Mouse (Mus musculus): ENCODE measurements around the gene Plb1.

The Plb1 gene

DNA sequence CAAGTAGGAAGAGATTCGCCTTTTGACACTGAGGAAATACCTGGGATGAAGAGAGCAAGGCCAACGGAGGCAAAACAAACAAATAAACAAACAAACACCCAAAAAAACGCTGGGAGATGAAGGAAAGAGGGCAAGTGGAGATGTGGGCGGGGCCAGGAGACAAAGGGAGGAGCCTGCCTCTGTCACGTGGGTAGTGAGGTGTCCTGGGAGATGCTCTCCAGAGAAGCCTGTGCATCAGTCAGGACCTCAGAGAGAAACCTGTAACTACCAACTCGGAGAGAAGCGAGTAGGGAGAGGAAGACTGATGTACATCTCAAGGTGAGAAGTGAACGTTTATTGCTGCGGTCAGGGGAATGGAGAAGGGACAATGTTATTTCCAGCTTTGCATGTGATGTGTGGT lies at the start of gene Plb1:
Plb1 (plus strand) TSS at position 235 of the 400 bp plus-strand sequence.
- no peak for DNase-seq (ENCODE audit: low read depth, low spot score)

DNA sequence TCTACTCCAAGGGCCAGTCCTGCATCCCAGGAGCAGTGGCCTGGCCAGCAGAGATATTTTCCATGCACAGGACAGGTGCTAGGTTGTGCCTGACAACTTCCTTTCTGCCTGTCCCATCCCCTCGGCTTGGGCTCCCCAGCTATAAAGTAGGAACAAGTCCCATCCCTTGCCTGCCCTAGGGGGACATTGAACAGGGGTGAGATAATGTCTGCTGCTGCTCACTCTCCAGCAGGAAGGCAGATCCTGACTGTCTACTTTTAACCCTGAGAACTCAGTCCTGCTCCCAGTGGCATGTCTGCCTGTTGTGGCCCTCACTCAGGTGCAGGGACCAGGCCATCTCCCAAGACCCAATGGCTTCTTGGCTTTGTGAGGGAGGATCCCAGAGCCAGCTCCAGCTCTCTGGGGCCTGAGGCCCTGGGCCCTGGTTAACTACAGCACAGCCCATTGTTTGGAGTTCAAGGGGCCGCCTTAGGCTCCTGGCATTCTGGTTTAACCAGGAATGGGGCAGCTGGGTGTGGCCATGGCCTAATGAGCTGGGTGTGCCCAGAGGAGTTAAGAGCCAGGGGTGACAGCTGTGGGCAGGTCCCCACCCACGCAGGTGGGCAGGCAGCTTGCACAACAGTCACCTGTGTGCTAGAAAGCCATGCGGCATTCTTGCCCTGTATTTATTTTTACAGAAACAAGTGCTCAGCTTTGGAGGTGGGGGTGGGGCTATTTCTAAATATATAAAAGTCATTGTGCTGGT lies 49.5 kb upstream of the Plb1 start:
- DNase-seq (ENCODE audit: low read depth, low spot score): no peak

DNA sequence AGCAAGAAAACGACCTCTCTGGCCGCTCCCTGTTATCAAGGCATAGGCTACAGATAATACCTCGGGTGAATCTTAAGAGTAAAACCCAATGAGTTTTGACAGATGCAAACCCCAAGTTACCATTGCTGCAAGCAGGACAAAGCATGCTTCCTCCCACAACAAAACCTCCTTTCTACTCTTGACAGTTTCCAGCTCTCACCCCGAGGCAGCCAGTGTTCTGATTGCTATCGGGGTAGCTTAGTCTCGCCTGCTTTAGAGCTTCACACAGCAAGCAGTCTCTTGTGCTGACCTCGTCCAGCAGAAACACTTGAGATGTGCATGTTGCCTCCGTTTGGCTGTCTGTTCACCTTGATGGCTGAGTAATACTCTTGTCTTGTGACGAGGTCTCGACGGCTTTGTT lies 44.8 kb upstream of the Plb1 start:
- DNase-seq (ENCODE audit: low read depth, low spot score): no peak

GRCm38 (mm10) chr5:32191259-32191658 lies 41.2 kb upstream of the Plb1 start:
- no peak for DNase-seq (ENCODE audit: low read depth, low spot score)

- peak; percentile 47 for DNase-seq (ENCODE audit: low read depth, low spot score)
These were observed 40.3 kb upstream of the Plb1 start for GRCm38 (mm10) chr5:32192016-32192845.

- DNase-seq (ENCODE audit: low read depth, low spot score): no peak
These were observed 38.3 kb upstream of the Plb1 start for GRCm38 (mm10) chr5:32194236-32194635.

- DNase-seq (ENCODE audit: low read depth, low spot score): no peak
These were observed 36.5 kb upstream of the Plb1 start for GRCm38 (mm10) chr5:32195857-32196609.

- peak; percentile 80 for DNase-seq (ENCODE audit: low read depth, low spot score)
These were observed 34.8 kb upstream of the Plb1 start for GRCm38 (mm10) chr5:32197698-32198097.

GRCm38 (mm10) chr5:32199136-32199535 lies 33.4 kb upstream of the Plb1 start:
- no peak for DNase-seq (ENCODE audit: low read depth, low spot score)

GRCm38 (mm10) chr5:32199594-32199993 lies 32.9 kb upstream of the Plb1 start:
- no peak for DNase-seq (ENCODE audit: low read depth, low spot score)

GRCm38 (mm10) chr5:32204653-32205052 lies 27.9 kb upstream of the Plb1 start:
- DNase-seq (ENCODE audit: low read depth, low spot score): peak; percentile 11

DNA sequence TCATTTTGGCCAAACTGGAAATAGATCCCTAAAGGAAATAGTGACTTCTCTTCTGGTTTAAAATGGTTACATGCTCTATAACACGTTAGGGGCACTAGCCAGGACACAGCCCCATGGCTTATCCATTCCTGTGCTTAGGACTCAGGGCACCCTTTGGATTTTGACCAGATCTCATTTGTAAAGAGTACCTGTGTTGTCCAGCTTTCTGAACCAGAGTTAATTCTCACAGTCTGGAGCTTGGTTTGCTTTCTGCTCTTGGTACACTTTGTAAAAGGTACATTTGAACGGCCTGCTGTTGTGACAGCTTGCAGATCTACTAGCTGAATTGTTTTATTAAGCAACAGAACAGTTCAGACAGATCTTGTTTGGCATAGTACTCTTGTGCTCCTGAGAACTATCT lies 25.8 kb upstream of the Plb1 start:
- no peak for DNase-seq (ENCODE audit: low read depth, low spot score)

DNA sequence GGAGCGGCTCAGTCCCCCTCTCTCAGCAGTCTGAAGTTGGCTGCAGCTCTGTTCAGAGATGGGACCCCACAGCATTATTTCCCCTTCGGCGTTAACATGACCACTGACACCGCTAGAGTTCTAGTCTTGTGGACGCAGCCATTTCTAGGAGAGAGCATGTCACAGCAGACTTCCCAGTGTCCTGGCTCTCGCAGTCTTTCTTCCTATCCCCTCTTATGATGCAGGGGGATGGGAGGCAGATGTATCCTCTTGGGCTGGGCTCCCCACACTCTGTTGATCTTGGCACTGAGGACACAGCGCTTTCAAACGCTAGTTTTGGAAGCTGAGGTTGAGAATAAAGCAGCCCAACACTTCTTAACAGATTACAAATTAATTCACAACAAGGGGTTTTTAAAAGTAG lies 24.0 kb upstream of the Plb1 start:
- DNase-seq (ENCODE audit: low read depth, low spot score): no peak

DNA sequence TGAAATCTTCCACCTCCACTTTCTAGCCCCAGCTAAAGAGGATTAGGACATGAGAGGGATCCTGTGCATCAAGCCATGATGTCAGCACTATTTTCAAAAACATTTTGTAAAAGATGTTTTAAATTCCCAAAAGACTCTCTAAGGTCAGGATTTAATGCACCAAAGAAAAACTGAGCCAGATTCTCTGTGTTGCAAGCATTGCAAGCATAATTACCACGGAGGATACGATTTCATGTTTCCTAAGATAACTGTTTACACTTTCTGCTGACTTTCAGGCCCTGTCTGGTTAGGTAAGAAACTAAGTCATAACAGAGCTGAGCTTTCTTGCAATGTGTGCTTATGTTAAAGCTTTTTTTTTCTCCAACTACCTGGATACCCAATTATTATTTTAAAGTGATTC lies 21.5 kb upstream of the Plb1 start:
- DNase-seq (ENCODE audit: low read depth, low spot score): no peak

DNA sequence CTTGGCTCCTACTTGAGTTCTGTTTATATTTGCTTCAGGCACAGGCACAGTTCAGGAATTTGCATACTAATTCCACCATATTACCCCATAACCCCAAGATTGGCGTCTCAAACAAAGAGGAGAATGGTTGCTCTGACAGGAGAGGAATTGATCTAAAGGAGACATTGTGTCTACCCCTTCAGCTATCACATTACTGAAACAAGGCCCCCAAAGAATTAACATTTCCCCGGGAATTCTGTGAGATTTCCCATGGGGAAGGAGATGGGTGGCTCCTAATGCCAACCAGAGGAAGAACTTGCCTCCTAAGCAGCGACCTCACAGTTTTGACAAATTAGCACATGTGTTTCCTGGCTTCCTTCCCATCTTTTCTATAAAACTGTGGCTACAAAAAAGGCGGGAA lies 18.8 kb upstream of the Plb1 start:
- no peak for DNase-seq (ENCODE audit: low read depth, low spot score)

DNA sequence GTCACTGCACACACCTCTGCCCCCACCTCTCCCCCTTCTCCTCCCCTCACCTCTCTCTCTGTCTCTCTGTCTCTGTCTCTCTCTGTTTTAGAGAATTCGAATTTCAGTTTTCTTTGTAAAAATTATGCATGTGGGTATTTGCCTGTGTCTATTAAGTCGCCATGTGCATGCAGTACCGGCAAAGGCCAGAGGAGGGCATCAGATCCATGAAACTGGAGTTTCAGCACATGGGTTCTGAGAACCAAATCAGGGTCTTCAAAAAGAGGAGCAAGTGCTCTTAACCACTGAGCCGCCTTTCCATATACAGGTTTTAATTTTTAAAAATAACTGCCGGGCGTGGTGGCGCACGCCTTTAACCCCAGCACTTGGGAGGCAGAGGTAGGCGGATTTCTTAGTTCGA lies 17.0 kb upstream of the Plb1 start:
- peak; percentile 37 for DNase-seq (ENCODE audit: low read depth, low spot score)

GRCm38 (mm10) chr5:32216465-32216864 lies 16.0 kb upstream of the Plb1 start:
- DNase-seq (ENCODE audit: low read depth, low spot score): no peak

- DNase-seq (ENCODE audit: low read depth, low spot score): no peak
These were observed 15.0 kb upstream of the Plb1 start for GRCm38 (mm10) chr5:32217477-32217876.

- DNase-seq (ENCODE audit: low read depth, low spot score): no peak
These were observed 2.1 kb upstream of the Plb1 start for GRCm38 (mm10) chr5:32230372-32230771.

DNA sequence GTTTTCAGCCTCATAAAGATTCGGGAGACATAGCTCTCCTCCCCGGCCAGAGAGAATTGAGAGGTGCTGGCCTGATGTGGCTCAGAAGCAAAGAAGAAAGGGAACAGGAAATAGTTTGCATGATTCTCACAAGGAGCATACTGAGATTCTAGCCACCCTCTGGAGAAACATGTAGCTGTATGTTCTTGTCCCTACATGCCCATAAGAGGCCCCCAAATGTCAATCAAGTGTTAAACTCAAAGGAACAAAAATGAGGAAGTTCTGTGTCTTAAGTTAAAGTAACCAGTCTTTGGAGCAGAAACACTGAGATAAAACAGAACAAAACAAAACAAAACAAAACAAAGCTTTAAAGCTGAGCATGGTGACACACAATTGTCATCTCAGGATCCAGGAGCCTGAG lies 6.8 kb downstream of the Plb1 start:
- no peak for DNase-seq (ENCODE audit: low read depth, low spot score)

- no peak for DNase-seq (ENCODE audit: low read depth, low spot score)
These were observed 8.2 kb downstream of the Plb1 start for GRCm38 (mm10) chr5:32240741-32241140.

DNA sequence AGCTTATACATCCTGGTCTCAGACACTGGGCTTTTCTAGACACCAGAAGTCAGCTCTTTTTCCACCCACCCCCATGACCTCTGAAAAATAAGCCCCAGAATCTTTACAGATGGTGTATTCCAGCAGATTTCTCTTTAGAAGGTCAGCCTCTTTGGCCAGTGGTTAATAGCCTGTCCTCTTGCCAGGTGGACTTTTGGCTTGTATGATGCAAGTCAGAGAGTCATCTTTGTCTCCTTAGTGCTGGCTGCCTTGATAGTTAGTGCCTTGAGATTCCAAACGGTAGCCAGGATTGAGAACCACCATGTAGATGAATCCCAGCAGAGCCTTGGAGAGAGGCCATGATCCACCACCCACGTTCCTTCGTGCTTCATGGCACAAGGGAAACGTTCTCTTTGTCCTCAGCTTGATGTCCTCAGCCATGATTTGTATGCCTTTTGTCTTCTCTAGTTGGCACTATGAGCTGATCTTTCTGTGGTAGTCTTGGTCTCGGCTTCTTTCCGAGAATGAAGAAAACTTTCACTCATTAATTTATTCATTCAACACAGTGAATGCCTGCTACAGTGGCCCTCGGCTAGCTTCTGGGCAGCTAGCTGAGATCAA lies 10.9 kb downstream of the Plb1 start:
- no peak for DNase-seq (ENCODE audit: low read depth, low spot score)
